Mouse (Mus musculus) myocyte (in vitro differentiated cells): ENCODE measurements around the gene Anapc11.

ENCODE experiments used
- E2F4 ChIP-seq: IDR thresholded peaks from one replicate; pipeline ENCODE4 v1.6.1; 2011; ENCODE audit warnings: mild to moderate bottlenecking, control low read depth, moderate library complexity; ENCODE audit not compliant: insufficient read depth
- MYOG ChIP-seq, 3 experiments: IDR thresholded peaks; one replicate each; pipeline ENCODE4 v1.6.1; 2011; ENCODE audit warnings: control low read depth in 2 of 3, low read depth in 2 of 3, mild to moderate bottlenecking in 2 of 3; ENCODE audit not compliant: insufficient read length in 2 of 3, control insufficient read depth in 1 of 3, insufficient read depth in 1 of 3
- POLR2A ChIP-seq: IDR thresholded peaks from one replicate; pipeline ENCODE4 v1.6.1; 2011; ENCODE audit warnings: low read depth, mild to moderate bottlenecking, control low read depth, moderate library complexity; ENCODE audit not compliant: insufficient read length
- TCF12 ChIP-seq: IDR thresholded peaks from one replicate; pipeline ENCODE4 v1.6.1; 2011; ENCODE audit warnings: mild to moderate bottlenecking, control low read depth; ENCODE audit not compliant: poor library complexity, insufficient read depth, severe bottlenecking
- USF1 ChIP-seq: IDR thresholded peaks from one replicate; pipeline ENCODE4 v1.6.1; 2011; ENCODE audit warnings: low read depth, mild to moderate bottlenecking, control low read depth, moderate library complexity

DNA sequence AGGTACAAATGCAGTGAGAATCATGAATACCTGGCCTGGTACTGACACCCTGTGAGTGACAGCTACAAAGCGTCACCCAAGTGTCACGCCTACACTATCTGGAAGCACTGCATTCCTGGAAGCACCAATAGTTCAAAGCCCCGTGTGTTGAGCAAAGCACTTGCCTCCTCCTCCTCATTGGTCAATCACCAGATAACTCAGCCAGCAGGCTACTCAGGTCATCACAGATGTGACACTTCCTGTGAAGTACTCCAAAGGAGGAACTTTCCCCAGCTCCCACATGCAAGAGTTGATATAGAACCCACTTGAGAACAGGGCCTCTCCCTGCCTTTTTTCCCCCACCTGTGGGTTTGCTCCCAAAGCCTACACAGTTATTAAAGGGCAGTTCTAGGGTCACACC, 27.1 kb upstream of the Anapc11 start:
- TF ChIP-seq POLR2A (no peak), MYOG (IDR thresholded peaks at IDR 0.05; ENCODE audit: control insufficient read depth in 1 of 3, insufficient read depth in 1 of 3, insufficient read length in 2 of 3, low read depth in 2 of 3) (no peak), TCF12 (no peak), USF1 (no peak), E2F4 (no peak)
